Mouse (Mus musculus): ENCODE measurements around the gene Macrod2. TPM values are rescaled to one million over a fixed set of nuclear protein-coding genes. Genes with fewer than 3 reads are reported as not detected.

Macrod2 gene
- polyA plus RNA-seq, 1 experiment: 2.3 TPM

GRCm38 (mm10) chr2:141005616-141006015 lies 610.5 kb downstream of the Macrod2 start:
- DNase-seq (ENCODE audit: low read depth, low spot score): no peak
- WGBS: 89% methylated on average over 6 of the region's 6 CpGs

GRCm38 (mm10) chr2:141007725-141008124 lies 612.6 kb downstream of the Macrod2 start:
- 82% methylated on average over 7 of the region's 7 CpGs for WGBS
- no peak for DNase-seq (ENCODE audit: low read depth, low spot score)

GRCm38 (mm10) chr2:141008458-141008857 lies 613.3 kb downstream of the Macrod2 start:
- 61% methylated on average over 1 of the region's 1 CpGs for WGBS
- no peak for DNase-seq (ENCODE audit: low read depth, low spot score)

- WGBS: 56% methylated on average over 8 of the region's 8 CpGs
Measured at GRCm38 (mm10) chr2:141013443-141014165, 618.5 kb downstream of the Macrod2 start.

GRCm38 (mm10) chr2:141022971-141023370 lies 627.9 kb downstream of the Macrod2 start:
- DNase-seq (ENCODE audit: low read depth, low spot score): no peak
- WGBS: 90% methylated on average over 4 of the region's 4 CpGs

More at GRCm38 (mm10) chr2:141013443-141014165, 618.5 kb downstream of the Macrod2 start:
- no peak for DNase-seq (ENCODE audit: low read depth, low spot score)

- WGBS: 69% methylated on average over 7 of the region's 7 CpGs
- DNase-seq (ENCODE audit: low read depth, low spot score): no peak
Measured at GRCm38 (mm10) chr2:141023916-141024315, 628.8 kb downstream of the Macrod2 start.

- 64% methylated on average over 6 of the region's 6 CpGs for WGBS
- no peak for DNase-seq (ENCODE audit: low read depth, low spot score)
Measured at GRCm38 (mm10) chr2:141024316-141025043, 629.4 kb downstream of the Macrod2 start.

GRCm38 (mm10) chr2:141056685-141057454 lies 661.8 kb downstream of the Macrod2 start:
- no peak for DNase-seq (ENCODE audit: low read depth, low spot score)
- 66% methylated on average over 4 of the region's 4 CpGs for WGBS

GRCm38 (mm10) chr2:141057455-141057833 lies 662.3 kb downstream of the Macrod2 start:
- WGBS: 81% methylated on average over 4 of the region's 4 CpGs
- no peak for DNase-seq (ENCODE audit: low read depth, low spot score)

GRCm38 (mm10) chr2:141073981-141074855 lies 679.1 kb downstream of the Macrod2 start:
- no peak for DNase-seq (ENCODE audit: low read depth, low spot score)
- 89% methylated on average over 8 of the region's 8 CpGs for WGBS

- DNase-seq (ENCODE audit: low read depth, low spot score): no peak
Measured at GRCm38 (mm10) chr2:141078221-141078620, 683.1 kb downstream of the Macrod2 start.

GRCm38 (mm10) chr2:141091320-141091719 lies 696.2 kb downstream of the Macrod2 start:
- no peak for DNase-seq (ENCODE audit: low read depth, low spot score)
- 81% methylated on average over 3 of the region's 3 CpGs for WGBS

- DNase-seq (ENCODE audit: low read depth, low spot score): no peak
- 39% methylated on average over 1 of the region's 1 CpGs for WGBS
Measured at GRCm38 (mm10) chr2:141117579-141117978, 722.5 kb downstream of the Macrod2 start.

- DNase-seq (ENCODE audit: low read depth, low spot score): no peak
- WGBS: 84% methylated on average over 1 of the region's 1 CpGs
Measured at GRCm38 (mm10) chr2:141123875-141124274, 728.8 kb downstream of the Macrod2 start.

GRCm38 (mm10) chr2:141125638-141126037 lies 730.5 kb downstream of the Macrod2 start:
- DNase-seq (ENCODE audit: low read depth, low spot score): no peak

GRCm38 (mm10) chr2:141142266-141142665 lies 747.2 kb downstream of the Macrod2 start:
- DNase-seq (ENCODE audit: low read depth, low spot score): no peak
- 60% methylated on average over 2 of the region's 2 CpGs for WGBS

- WGBS: 65% methylated on average over 7 of the region's 7 CpGs
- no peak for DNase-seq (ENCODE audit: low read depth, low spot score)
Measured at GRCm38 (mm10) chr2:141152011-141152772, 757.1 kb downstream of the Macrod2 start.

GRCm38 (mm10) chr2:141155972-141156371 lies 760.9 kb downstream of the Macrod2 start:
- 91% methylated on average over 4 of the region's 4 CpGs for WGBS
- no peak for DNase-seq (ENCODE audit: low read depth, low spot score)
